Mouse (Mus musculus): ENCODE results near the gene Tmem217. TPM values are rescaled to one million over a fixed set of nuclear protein-coding genes. Genes with fewer than 3 reads are reported as not detected.

Tmem217 gene
- polyA plus RNA-seq, 1 experiment: 396 TPM

DNA sequence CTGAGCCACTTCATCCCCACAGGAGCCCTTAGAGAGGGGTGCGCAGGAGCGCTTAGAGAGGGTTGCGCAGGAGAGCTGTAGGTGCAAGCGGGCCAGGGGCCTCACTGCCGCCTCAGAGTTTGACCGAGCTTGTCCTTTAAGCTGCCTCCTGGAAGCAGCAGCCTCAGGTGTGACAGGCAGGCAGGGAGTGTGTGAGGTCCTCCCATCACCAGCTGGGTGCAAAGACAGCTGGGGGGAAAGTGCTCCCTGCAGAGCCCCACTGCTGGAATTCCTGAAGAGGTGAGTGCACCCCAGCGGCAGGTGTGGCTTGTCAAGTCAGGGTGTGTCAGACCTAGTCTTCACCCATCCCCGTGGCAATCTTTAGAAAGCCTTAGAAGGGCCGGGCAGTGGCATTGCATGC lies 34.7 kb upstream of the Tmem217 start:
- H3K27ac ChIP-seq (ENCODE audit: control insufficient read depth, insufficient read depth, low read depth, low read length): no peak overlapping the region
- TF ChIP-seq POLR2A (IDR thresholded peaks at IDR 0.05; ENCODE audit: control insufficient read depth, low read depth, low read length) (no peak), CTCF (IDR thresholded peaks at IDR 0.05; ENCODE audit: control insufficient read depth, insufficient read depth, insufficient replicate concordance, low read depth, low read length) (no peak)
- no peaks in the 10 kb centered on the region for H3K4me1 ChIP-seq (ENCODE audit: control insufficient read depth, insufficient read depth, low read length)
- H3K4me3 ChIP-seq (ENCODE audit: control insufficient read depth, low read depth, low read length): no peak overlapping the region
- no peaks in the 10 kb centered on the region for H3K36me3 ChIP-seq (ENCODE audit: control insufficient read depth, insufficient read depth, low read length)
- no peaks in the 10 kb centered on the region for H3K27me3 ChIP-seq (ENCODE audit: control insufficient read depth, insufficient read depth, low read length)

DNA sequence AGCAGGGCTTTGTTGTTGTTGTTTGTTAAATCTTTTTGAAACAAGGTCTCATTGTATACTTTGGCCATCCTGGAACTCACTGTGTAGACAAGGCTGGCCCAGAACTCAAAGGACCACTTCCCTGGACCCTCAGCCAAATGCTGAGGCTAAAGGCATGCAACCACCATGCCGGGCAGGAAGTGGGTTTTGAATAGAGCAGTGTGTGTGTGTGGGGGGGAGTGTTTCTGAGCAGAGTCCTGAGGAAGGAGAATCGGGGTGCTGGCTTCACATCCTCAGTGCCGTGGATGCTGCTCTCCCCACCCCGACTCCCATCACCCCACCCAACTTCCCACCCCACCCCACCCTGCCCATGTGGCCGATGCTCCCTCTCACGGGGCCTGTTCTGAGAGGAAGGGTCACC lies 33.3 kb upstream of the Tmem217 start:
- no peak overlapping the region for H3K4me3 ChIP-seq (ENCODE audit: control insufficient read depth, low read depth, low read length)
- no peaks in the 10 kb centered on the region for H3K27me3 ChIP-seq (ENCODE audit: control insufficient read depth, insufficient read depth, low read length)
- H3K4me1 ChIP-seq (ENCODE audit: control insufficient read depth, insufficient read depth, low read length): no peaks in the 10 kb centered on the region
- H3K27ac ChIP-seq (ENCODE audit: control insufficient read depth, insufficient read depth, low read depth, low read length): no peak overlapping the region
- TF ChIP-seq POLR2A (IDR thresholded peaks at IDR 0.05; ENCODE audit: control insufficient read depth, low read depth, low read length): no peak
- TF ChIP-seq CTCF (IDR thresholded peaks at IDR 0.05; ENCODE audit: control insufficient read depth, insufficient read depth, insufficient replicate concordance, low read depth, low read length): no peak
- peaks cover 2% of the 10 kb centered on the region for H3K36me3 ChIP-seq (ENCODE audit: control insufficient read depth, insufficient read depth, low read length)

DNA sequence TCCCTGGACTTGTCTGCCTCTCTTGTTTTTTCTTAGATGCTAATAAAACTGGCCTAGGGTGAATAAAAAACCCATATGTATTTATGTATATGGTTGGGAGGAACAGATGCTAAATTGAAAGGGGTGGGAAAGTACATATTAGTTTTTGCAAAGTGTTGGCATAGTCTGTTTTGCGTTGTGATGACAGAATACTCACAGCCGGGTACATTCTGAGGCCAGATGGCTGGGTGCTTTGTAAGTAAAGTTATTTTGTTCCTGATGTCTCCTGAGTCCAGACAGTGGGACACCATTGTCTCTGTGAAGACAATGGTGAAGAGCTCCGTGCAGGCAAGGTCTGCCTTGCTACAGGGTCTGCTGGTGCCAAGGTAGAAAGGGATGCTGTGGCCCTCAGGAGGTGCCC lies 32.6 kb upstream of the Tmem217 start:
- no peak overlapping the region for H3K27ac ChIP-seq (ENCODE audit: control insufficient read depth, insufficient read depth, low read depth, low read length)
- no peak overlapping the region for H3K4me3 ChIP-seq (ENCODE audit: control insufficient read depth, low read depth, low read length)
- peaks cover 2% of the 10 kb centered on the region for H3K36me3 ChIP-seq (ENCODE audit: control insufficient read depth, insufficient read depth, low read length)
- H3K27me3 ChIP-seq (ENCODE audit: control insufficient read depth, insufficient read depth, low read length): no peaks in the 10 kb centered on the region
- TF ChIP-seq POLR2A (IDR thresholded peaks at IDR 0.05; ENCODE audit: control insufficient read depth, low read depth, low read length) (no peak), CTCF (IDR thresholded peaks at IDR 0.05; ENCODE audit: control insufficient read depth, insufficient read depth, insufficient replicate concordance, low read depth, low read length) (no peak)
- H3K4me1 ChIP-seq (ENCODE audit: control insufficient read depth, insufficient read depth, low read length): no peaks in the 10 kb centered on the region

DNA sequence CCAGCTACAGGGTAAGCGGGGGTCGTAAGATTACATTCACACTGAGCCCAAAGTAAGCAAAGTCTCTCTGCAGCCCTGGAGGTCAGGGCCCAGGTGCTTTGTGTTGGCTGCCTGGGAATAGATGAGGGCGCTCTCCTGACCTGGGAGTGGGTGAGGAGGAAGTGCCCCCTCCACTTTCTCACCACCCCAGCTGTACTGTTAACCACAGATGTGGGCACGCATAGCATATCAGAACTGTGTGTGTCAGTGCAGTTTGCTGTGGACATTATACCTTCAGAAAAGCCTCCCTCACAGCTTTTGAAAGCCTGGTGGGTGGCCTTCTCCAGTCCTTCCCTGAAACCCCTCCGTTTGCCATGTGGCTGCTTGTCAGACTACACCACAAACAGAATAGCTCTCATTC lies 32.1 kb upstream of the Tmem217 start:
- H3K27me3 ChIP-seq (ENCODE audit: control insufficient read depth, insufficient read depth, low read length): no peaks in the 10 kb centered on the region
- no peak overlapping the region for H3K27ac ChIP-seq (ENCODE audit: control insufficient read depth, insufficient read depth, low read depth, low read length)
- H3K4me1 ChIP-seq (ENCODE audit: control insufficient read depth, insufficient read depth, low read length): no peaks in the 10 kb centered on the region
- H3K36me3 ChIP-seq (ENCODE audit: control insufficient read depth, insufficient read depth, low read length): peaks cover 4% of the 10 kb centered on the region
- TF ChIP-seq POLR2A (IDR thresholded peaks at IDR 0.05; ENCODE audit: control insufficient read depth, low read depth, low read length): no peak
- H3K4me3 ChIP-seq (ENCODE audit: control insufficient read depth, low read depth, low read length): no peak overlapping the region

DNA sequence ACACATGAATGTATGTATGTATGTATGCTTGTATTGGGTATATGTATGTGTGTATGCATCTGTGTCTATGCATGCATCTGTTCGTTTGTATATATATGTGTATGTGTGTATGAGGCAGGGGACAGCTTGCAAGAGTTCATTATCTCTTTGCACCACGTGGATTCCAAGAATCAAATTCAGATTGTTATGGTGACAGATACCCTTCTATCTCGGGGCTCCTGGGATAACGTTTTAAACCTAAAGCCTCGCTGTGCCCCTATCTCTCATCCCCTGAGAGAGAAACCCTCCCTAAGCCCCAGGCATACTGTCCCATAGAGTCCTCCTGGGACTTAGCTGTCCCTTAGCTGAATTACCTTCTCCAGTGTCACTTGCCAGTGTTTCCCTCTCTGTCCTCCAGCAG lies 31.4 kb upstream of the Tmem217 start:
- no peak for TF ChIP-seq CTCF (IDR thresholded peaks at IDR 0.05; ENCODE audit: control insufficient read depth, insufficient read depth, insufficient replicate concordance, low read depth, low read length)
- Histone ChIP-seq H3K27me3 (ENCODE audit: control insufficient read depth, insufficient read depth, low read length) (no peaks in the 10 kb centered on the region), H3K27ac (ENCODE audit: control insufficient read depth, insufficient read depth, low read depth, low read length) (no peak overlapping the region), H3K4me3 (ENCODE audit: control insufficient read depth, low read depth, low read length) (no peak overlapping the region), H3K4me1 (ENCODE audit: control insufficient read depth, insufficient read depth, low read length) (no peaks in the 10 kb centered on the region), H3K36me3 (ENCODE audit: control insufficient read depth, insufficient read depth, low read length) (peaks cover 4% of the 10 kb centered on the region)

DNA sequence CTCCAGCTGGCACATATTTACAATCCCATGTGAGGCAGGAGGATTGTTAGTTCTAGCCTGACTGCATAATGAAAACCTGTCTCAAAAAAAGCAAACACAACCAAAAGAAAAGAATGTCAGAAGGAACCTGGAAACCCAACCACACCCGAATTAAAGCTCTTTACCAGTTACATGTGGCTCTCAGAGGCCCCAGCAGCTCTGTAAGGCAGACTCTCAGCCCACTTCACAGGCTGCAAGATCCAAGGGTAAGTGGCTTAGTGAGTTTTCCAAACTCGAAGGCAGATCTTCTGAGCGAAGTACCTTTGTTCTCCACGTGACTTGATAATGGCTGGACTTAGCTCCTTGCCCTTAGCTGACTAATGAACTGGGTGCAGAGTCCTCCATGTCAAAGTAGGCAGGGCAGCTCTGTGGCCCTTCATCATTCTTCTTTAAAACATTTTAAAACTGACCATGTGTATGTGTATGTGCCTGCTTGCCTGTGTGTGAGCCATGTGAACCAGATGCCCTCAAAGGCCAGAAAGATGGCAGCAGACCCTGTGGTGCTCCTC lies 27.5 kb upstream of the Tmem217 start:
- H3K36me3 ChIP-seq (ENCODE audit: control insufficient read depth, insufficient read depth, low read length): peaks cover 4% of the 10 kb centered on the region
- no peak for TF ChIP-seq CTCF (IDR thresholded peaks at IDR 0.05; ENCODE audit: control insufficient read depth, insufficient read depth, insufficient replicate concordance, low read depth, low read length)
- no peak for TF ChIP-seq POLR2A (IDR thresholded peaks at IDR 0.05; ENCODE audit: control insufficient read depth, low read depth, low read length)
- H3K27ac ChIP-seq (ENCODE audit: control insufficient read depth, insufficient read depth, low read depth, low read length): no peak overlapping the region
- H3K4me1 ChIP-seq (ENCODE audit: control insufficient read depth, insufficient read depth, low read length): peaks cover 5% of the 10 kb centered on the region; the same call in 1 of the 2 replicates
- H3K4me3 ChIP-seq (ENCODE audit: control insufficient read depth, low read depth, low read length): no peak overlapping the region; the same call in 1 of the 2 replicates
- H3K27me3 ChIP-seq (ENCODE audit: control insufficient read depth, insufficient read depth, low read length): no peaks in the 10 kb centered on the region

DNA sequence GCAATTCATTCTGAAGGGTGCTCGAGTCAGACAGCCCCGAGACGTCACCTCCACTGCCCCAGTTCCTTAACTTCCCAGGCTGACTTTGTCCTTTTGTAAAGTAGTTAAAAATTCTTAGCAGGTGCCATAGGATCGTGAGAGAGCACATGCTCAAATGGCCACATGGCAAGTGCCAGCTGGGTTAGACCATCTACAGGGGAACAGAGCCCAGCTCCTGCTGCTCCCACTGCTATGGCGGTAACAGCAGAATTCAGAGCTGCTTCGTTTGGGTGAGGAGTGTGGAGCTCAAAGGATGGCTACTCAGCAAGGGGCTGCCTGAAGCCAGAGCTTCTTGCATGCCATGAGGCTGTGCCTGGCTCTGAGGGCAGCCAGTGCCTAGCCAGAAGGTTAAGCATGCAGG lies 17.6 kb upstream of the Tmem217 start:
- no peaks in the 10 kb centered on the region for H3K27me3 ChIP-seq (ENCODE audit: control insufficient read depth, insufficient read depth, low read length)
- TF ChIP-seq CTCF (IDR thresholded peaks at IDR 0.05; ENCODE audit: control insufficient read depth, insufficient read depth, insufficient replicate concordance, low read depth, low read length) (no peak), POLR2A (IDR thresholded peaks at IDR 0.05; ENCODE audit: control insufficient read depth, low read depth, low read length) (no peak)
- no peaks in the 10 kb centered on the region for H3K4me1 ChIP-seq (ENCODE audit: control insufficient read depth, insufficient read depth, low read length)
- no peak overlapping the region for H3K4me3 ChIP-seq (ENCODE audit: control insufficient read depth, low read depth, low read length)
- H3K36me3 ChIP-seq (ENCODE audit: control insufficient read depth, insufficient read depth, low read length): no peaks in the 10 kb centered on the region; the same call in 1 of the 2 replicates
- no peak overlapping the region for H3K27ac ChIP-seq (ENCODE audit: control insufficient read depth, insufficient read depth, low read depth, low read length)

DNA sequence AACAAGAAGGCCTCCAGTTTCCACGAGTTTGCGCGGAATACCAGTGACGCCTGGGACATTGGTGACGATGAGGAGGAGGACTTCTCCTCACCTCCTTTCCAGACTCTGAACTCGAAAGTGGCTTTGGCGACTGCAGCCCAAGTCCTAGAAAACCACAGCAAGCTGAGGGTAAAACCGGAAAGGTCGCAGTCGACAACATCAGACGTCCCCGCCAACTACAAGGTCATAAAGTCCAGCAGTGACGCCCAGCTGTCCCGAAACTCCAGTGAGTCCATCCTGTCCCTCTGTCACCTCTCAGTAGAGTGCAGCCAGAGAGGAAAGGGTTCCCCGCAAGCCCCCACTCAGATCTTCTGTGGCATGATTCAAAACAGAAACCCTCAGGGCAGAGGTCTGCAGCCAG lies 16.2 kb upstream of the Tmem217 start:
- no peaks in the 10 kb centered on the region for H3K27me3 ChIP-seq (ENCODE audit: control insufficient read depth, insufficient read depth, low read length)
- no peak overlapping the region for H3K4me3 ChIP-seq (ENCODE audit: control insufficient read depth, low read depth, low read length)
- TF ChIP-seq CTCF (IDR thresholded peaks at IDR 0.05; ENCODE audit: control insufficient read depth, insufficient read depth, insufficient replicate concordance, low read depth, low read length) (no peak), POLR2A (IDR thresholded peaks at IDR 0.05; ENCODE audit: control insufficient read depth, low read depth, low read length) (no peak)
- no peaks in the 10 kb centered on the region for H3K4me1 ChIP-seq (ENCODE audit: control insufficient read depth, insufficient read depth, low read length)
- H3K36me3 ChIP-seq (ENCODE audit: control insufficient read depth, insufficient read depth, low read length): no peaks in the 10 kb centered on the region; the same call in 1 of the 2 replicates
- no peak overlapping the region for H3K27ac ChIP-seq (ENCODE audit: control insufficient read depth, insufficient read depth, low read depth, low read length)

Data from testis, adult 2 months (tissue).